Mouse (Mus musculus): ENCODE measurements at regions not wholly inside any gene's neighbourhood (a gene's known extent, or its start where the extent isn't known, plus 50 kb on each side); places are given as distances from the start of the nearest gene placed in this dataset.

DNA sequence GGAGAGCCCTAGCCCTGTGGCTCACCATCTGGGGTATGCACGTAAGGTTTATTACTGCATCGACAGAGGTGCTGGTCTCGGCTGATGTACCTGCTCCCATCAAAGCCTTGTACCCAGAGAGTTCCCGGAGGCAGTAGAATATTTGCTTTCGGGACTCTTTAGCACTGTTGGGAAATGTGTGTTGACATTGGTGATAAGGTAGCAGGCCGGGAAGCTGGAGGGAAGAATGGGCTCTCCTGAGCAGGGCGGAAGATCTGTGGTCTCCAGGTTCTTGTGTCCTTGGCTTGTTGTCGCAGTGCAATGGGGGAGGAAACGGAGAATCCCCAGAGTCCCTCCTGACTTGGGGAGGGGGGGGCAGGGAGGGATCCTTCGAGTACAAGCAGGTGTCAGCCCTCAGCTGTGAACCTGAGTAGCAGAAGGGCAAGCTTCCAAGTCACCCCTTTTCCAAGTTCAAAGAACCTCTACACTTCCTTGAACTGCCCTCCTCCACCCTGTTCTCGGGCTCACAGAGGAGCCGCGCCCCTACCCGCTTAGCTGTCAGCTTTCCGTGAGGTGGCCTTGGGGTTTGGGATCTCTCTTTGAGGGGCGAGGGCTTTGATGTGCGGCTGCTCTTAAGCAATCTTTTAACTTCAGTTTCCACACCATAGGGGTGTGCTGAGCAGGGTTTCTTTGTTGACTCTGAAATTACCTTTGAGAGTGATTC lies 65.0 kb downstream of the Gadd45g start:
- TF ChIP-seq CTCF (IDR thresholded peaks at IDR 0.05; ENCODE audit: low read depth, low read length) = no peak
- no peak for TF ChIP-seq POLR2A (IDR thresholded peaks at IDR 0.05; ENCODE audit: borderline replicate concordance, low read depth, low read length)
